Mouse (Mus musculus): ENCODE measurements around the gene Coro7. TPM values are rescaled to one million over a fixed set of nuclear protein-coding genes. Genes with fewer than 3 reads are reported as not detected.

Coro7 gene
- polyA plus RNA-seq, 1 experiment from 2014 or later: 35.5 TPM

DNA sequence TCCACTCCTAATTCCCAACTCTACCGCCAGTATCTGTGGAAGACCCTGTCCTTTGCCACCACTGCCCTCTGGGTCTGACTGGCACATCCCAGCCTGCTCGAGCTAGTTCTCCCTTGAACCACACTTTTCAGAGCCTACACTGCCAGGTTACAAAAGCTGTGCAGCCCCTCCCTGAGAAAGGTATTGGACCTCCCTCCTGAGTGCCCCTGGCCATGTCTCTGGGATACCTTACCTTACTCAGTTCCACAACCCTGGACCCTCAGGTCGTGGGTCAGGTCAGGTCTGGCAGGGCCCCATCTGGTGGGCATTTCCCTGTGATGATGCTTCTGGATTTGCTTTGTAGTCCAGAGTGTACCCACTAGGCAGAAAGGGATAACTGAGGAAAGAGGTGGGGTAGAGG lies 80.0 kb downstream of the Coro7 start:
- Histone ChIP-seq H3K9me3 (replicated peaks) (no peaks in the 10 kb centered on the region), H3K27ac (replicated peaks) (no peak overlapping the region; the same call in 1 of the 2 replicates), H3K4me2 (no peak overlapping the region), H3K4me3 (replicated peaks) (no peak overlapping the region), H3K9ac (replicated peaks) (no peak overlapping the region), H3K4me1 (peaks cover 93% of the 10 kb centered on the region), H3K27me3 (replicated peaks) (no peaks in the 10 kb centered on the region), H3K36me3 (no peaks in the 10 kb centered on the region)
- 85% methylated on average over 3 of the region's 3 CpGs for WGBS
- ATAC-seq (ENCODE audit: low FRiP score): no peak

DNA sequence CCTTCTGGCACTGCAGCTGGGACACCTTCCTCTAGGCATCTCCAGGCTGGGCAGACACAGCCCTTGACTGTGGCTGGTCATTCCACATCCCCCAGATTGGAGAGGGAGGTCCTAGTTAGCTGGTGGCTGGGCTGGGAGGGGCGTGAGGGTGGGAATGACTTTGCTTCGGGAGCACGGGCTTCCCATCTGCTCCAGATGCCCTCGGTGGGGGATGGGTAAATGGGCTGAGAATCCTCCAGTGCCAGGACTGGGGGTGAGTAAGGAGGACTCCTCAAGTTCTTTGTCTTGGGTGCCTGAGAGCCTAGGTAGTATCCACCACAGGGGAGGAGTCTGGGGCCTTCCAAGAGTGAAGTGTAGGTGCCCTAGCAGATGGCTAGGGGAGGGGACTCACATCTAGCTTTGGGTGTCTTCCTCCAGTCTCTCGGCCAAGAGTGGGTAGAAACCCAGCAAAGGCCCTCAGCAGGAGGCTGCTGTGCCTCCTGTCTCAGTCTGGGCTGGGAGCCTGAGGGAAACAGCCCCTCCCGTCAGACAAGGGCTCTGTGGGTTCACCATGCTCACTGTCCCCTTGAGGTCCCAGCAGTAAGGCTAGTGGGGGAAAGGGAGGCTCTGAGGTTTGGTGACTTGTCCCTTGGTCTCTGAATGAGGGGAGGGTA lies 80.6 kb downstream of the Coro7 start:
- 12% methylated on average over 6 of the region's 6 CpGs for WGBS
- Histone ChIP-seq H3K36me3 (no peaks in the 10 kb centered on the region), H3K4me3 (replicated peaks) (no peak overlapping the region), H3K4me2 (0 out of 2 replicates have a peak overlapping the region, but pooled peaks have one; percentile 95), H3K9me3 (replicated peaks) (no peaks in the 10 kb centered on the region), H3K27me3 (replicated peaks) (no peaks in the 10 kb centered on the region), H3K4me1 (peaks cover 87% of the 10 kb centered on the region), H3K27ac (replicated peaks) (no peak overlapping the region), H3K9ac (replicated peaks) (no peak overlapping the region; the same call in 1 of the 2 replicates)
- ATAC-seq (ENCODE audit: low FRiP score): no peak

DNA sequence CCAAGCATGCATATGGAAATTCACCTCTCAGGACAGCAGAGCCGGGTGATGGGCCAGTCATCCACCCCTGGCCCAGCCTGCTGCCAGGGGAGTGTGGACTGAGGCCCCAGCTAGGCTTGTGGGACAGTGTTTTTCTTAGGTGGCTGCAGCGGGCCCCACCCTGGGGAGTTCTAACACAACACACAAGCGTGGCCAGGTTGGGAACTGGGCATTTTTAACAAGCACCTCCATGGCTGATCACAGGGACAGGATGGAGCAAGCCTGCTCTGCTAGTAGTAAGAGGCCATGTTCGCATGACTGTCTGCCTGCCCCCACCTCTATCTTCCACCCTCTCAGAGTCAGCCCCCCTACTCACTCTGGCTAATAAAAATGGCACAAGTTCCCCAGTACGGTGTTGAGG lies 81.5 kb downstream of the Coro7 start:
- Histone ChIP-seq H3K4me2 (peak overlapping the region; percentile 95; the same call in 1 of the 2 replicates), H3K36me3 (no peaks in the 10 kb centered on the region), H3K9ac (replicated peaks) (no peak overlapping the region; the same call in 1 of the 2 replicates), H3K9me3 (replicated peaks) (no peaks in the 10 kb centered on the region), H3K4me1 (peaks cover 86% of the 10 kb centered on the region), H3K27ac (replicated peaks) (no peak overlapping the region), H3K4me3 (replicated peaks) (no peak overlapping the region), H3K27me3 (replicated peaks) (no peaks in the 10 kb centered on the region)
- no peak for ATAC-seq (ENCODE audit: low FRiP score)
- WGBS: 54% methylated on average over 5 of the region's 5 CpGs

DNA sequence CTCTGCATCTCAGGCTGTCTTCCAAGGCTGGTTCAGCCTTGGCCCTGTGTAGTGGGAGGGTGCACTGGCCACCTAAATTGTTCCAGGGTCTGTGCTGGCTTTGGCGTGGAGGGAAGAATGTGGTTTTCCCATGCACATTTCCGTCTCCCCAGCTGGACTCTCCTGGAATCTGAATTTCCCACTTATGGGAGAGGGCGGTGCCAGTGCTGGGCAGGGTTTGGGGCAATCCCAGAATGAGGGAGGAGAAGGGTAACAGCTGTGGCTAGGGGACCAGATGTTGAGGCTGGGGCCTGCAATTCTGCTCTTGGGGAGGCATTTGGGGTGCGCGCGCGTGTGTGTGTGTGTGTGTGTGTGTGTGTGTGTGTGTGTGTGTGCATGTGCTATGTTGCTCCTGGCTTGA lies 82.3 kb downstream of the Coro7 start:
- H3K4me3 ChIP-seq (replicated peaks): peak overlapping the region; percentile 11; the same call in 1 of the 2 replicates
- H3K27me3 ChIP-seq (replicated peaks): no peaks in the 10 kb centered on the region
- no peak overlapping the region for H3K27ac ChIP-seq (replicated peaks)
- H3K9me3 ChIP-seq (replicated peaks): no peaks in the 10 kb centered on the region
- WGBS: 50% methylated on average over 5 of the region's 7 CpGs
- peaks cover 86% of the 10 kb centered on the region for H3K4me1 ChIP-seq
- 0 out of 2 replicates have a peak overlapping the region, but pooled peaks have one; percentile 18 for H3K9ac ChIP-seq (replicated peaks)
- peak overlapping the region; percentile 95 for H3K4me2 ChIP-seq
- ATAC-seq (ENCODE audit: low FRiP score): no peak
- H3K36me3 ChIP-seq: no peaks in the 10 kb centered on the region

GRCm38 (mm10) chr16:4596836-4597235 lies 82.7 kb downstream of the Coro7 start:
- peak overlapping the region; percentile 88 for H3K9ac ChIP-seq (replicated peaks)
- no peak for ATAC-seq (ENCODE audit: low FRiP score)
- H3K4me1 ChIP-seq: peaks cover 86% of the 10 kb centered on the region
- no peaks in the 10 kb centered on the region for H3K9me3 ChIP-seq (replicated peaks)
- H3K36me3 ChIP-seq: no peaks in the 10 kb centered on the region
- 27% methylated on average over 2 of the region's 2 CpGs for WGBS
- 0 out of 2 replicates have a peak overlapping the region, but pooled peaks have one; percentile 94 for H3K27ac ChIP-seq (replicated peaks)
- peak overlapping the region; percentile 82; the same call in 1 of the 2 replicates for H3K4me3 ChIP-seq (replicated peaks)
- H3K4me2 ChIP-seq: peak overlapping the region; percentile 95
- H3K27me3 ChIP-seq (replicated peaks): no peaks in the 10 kb centered on the region

DNA sequence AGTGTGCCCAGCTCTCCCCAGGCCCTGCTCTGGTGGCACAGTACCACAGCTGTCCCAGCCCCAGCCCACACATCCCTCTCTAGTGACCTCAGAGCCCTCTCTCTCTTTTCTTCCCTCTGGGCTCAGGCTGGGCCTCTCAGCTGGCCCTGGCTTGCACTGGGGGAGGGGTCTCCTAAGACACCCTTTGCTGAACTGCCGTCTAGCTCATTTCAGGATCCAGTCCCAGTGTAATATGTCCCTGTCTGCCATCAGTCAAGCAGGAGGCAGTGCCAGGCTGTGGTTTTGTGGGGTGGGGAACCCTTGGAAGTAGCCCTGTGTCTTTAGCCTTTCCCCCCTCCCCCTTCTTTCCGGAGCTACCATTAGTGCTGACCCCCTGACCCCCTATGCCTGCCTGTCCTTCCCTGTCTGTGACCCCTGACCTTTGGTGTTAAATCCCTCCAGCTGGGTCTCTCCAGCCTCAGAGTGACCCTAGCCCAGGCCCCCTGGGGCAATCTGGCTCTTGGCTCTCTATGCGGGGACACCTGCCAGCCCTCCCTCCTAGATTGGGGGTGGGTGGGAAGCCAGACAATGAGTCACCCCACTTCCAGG lies 83.3 kb downstream of the Coro7 start:
- peak overlapping the region; percentile 88 for H3K9ac ChIP-seq (replicated peaks)
- peak overlapping the region; percentile 95 for H3K4me2 ChIP-seq
- peak overlapping the region; percentile 94 for H3K27ac ChIP-seq (replicated peaks)
- H3K9me3 ChIP-seq (replicated peaks): no peaks in the 10 kb centered on the region
- WGBS: 8% methylated on average over 3 of the region's 3 CpGs
- H3K4me1 ChIP-seq: peaks cover 83% of the 10 kb centered on the region
- 0 out of 2 replicates have a peak, but pooled peaks have one; percentile 3 for ATAC-seq (ENCODE audit: low FRiP score)
- H3K4me3 ChIP-seq (replicated peaks): peak overlapping the region; percentile 82
- no peaks in the 10 kb centered on the region for H3K27me3 ChIP-seq (replicated peaks)
- H3K36me3 ChIP-seq: no peaks in the 10 kb centered on the region

DNA sequence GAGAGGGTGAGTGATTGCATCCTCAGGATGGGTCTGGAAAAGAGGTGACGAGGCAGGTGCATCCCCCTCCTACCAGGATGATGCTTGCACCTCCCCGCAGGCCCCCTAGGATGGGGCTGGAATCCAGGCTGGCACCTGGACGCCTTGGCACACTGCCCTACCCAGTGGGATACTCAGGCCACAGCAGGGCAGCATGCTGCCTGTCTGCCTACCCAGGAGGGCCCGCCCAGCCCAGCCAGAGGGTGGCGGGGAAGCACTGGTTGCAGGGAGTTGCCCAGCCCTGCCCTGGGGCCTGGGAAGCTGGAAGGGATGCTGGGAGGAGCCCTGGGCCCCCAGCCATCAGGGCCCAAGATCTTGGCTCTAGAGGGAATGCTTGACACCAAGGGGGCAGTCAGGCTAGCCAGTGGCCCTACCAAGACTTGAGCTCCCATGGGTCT lies 84.0 kb downstream of the Coro7 start:
- Histone ChIP-seq H3K4me2 (peak overlapping the region; percentile 95), H3K27ac (replicated peaks) (peak overlapping the region; percentile 94), H3K9me3 (replicated peaks) (no peaks in the 10 kb centered on the region), H3K4me1 (peaks cover 77% of the 10 kb centered on the region), H3K36me3 (0 out of 2 replicates have a peak, but pooled peaks cover 3% of the 10 kb centered on the region), H3K9ac (replicated peaks) (peak overlapping the region; percentile 88), H3K4me3 (replicated peaks) (peak overlapping the region; percentile 82), H3K27me3 (replicated peaks) (no peaks in the 10 kb centered on the region)
- no peak for ATAC-seq (ENCODE audit: low FRiP score)
- WGBS: 1% methylated on average over 5 of the region's 5 CpGs

- under 1% methylated on average over 49 of the region's 52 CpGs for whole genome bisulfite sequencing
- H3K4me1 ChIP-seq: peaks cover 72% of the 10 kb centered on the region
- ATAC-seq (ENCODE audit: low FRiP score): peak; percentile 46
These were observed 84.6 kb downstream of the Coro7 start for GRCm38 (mm10) chr16:4594814-4595526.

GRCm38 (mm10) chr16:4593971-4594813 lies 85.4 kb downstream of the Coro7 start, which contains the start of gene Glis2:
Glis2 (plus strand) TSS chr16:4594713.
- Histone ChIP-seq H3K27ac (replicated peaks) (peak within 1 kb of the TSS; percentile 94), H3K27me3 (replicated peaks) (no peaks in the 10 kb centered on the region)
- under 1% methylated on average over 27 of the region's 74 CpGs for WGBS

More at GRCm38 (mm10) chr16:4594814-4595526, 84.6 kb downstream of the Coro7 start:
- Histone ChIP-seq H3K27me3 (replicated peaks) (no peaks in the 10 kb centered on the region), H3K9ac (replicated peaks) (peak overlapping the region; percentile 88), H3K4me2 (peak overlapping the region; percentile 95), H3K4me3 (replicated peaks) (peak overlapping the region; percentile 82), H3K27ac (replicated peaks) (peak overlapping the region; percentile 94), H3K9me3 (replicated peaks) (no peaks in the 10 kb centered on the region), H3K36me3 (0 out of 2 replicates have a peak, but pooled peaks cover 4% of the 10 kb centered on the region)

GRCm38 (mm10) chr16:4592909-4593875 lies 86.4 kb downstream of the Coro7 start:
- H3K27me3 ChIP-seq (replicated peaks): no peaks in the 10 kb centered on the region
- WGBS: 9% methylated on average over 32 of the region's 32 CpGs
- 0 out of 2 replicates have a peak, but pooled peaks cover 4% of the 10 kb centered on the region for H3K36me3 ChIP-seq
- H3K9me3 ChIP-seq (replicated peaks): no peaks in the 10 kb centered on the region
- H3K4me1 ChIP-seq: peaks cover 54% of the 10 kb centered on the region
- H3K4me2 ChIP-seq: peak overlapping the region; percentile 95
- peak overlapping the region; percentile 82 for H3K4me3 ChIP-seq (replicated peaks)
- H3K27ac ChIP-seq (replicated peaks): peak overlapping the region; percentile 94
- peak overlapping the region; percentile 88 for H3K9ac ChIP-seq (replicated peaks)
- no peak for ATAC-seq (ENCODE audit: low FRiP score)

More at GRCm38 (mm10) chr16:4593971-4594813, 85.4 kb downstream of the Coro7 start, which contains the start of gene Glis2:
- Histone ChIP-seq H3K9ac (replicated peaks) (peak within 1 kb of the TSS; percentile 88), H3K4me1 (peaks cover 64% of the 10 kb centered on the region), H3K4me3 (replicated peaks) (peak within 1 kb of the TSS; percentile 82), H3K4me2 (peak within 1 kb of the TSS; percentile 95), H3K36me3 (0 out of 2 replicates have a peak, but pooled peaks cover 4% of the 10 kb centered on the region), H3K9me3 (replicated peaks) (no peaks in the 10 kb centered on the region)
- peak; percentile 89 for ATAC-seq (ENCODE audit: low FRiP score)

Measured in neural tube, embryonic 15.5 days (tissue).